Mouse (Mus musculus): Measurements from ENCODE around the gene Alad.

DNA sequence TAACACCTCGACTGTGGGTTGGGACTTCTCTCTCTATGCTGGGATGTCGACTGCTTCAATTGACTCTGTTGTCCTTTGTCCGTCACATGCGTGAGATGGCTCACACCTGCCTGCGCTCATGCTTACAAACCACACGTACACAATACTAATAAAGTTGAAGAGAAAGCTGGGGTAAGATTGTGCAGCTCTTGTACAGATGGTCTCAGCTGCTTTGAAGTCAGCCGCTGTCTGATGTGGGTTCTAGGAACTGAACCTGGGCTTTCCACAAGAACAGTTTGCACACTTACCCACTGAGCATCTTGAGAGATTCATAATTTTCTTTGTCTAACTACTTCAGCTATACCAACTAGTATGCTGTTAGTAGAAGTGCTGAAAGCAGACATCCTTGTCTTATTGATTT is 32.2 kb upstream of the Alad start:
- TF ChIP-seq CTCF (IDR thresholded peaks at IDR 0.05; ENCODE audit: insufficient read depth, low read depth, low read length) = no peak
- TF ChIP-seq POLR2A (IDR thresholded peaks at IDR 0.05; ENCODE audit: insufficient read depth, low read depth, low read length) = no peak

All from olfactory bulb, adult 2 months (tissue).